Mouse (Mus musculus): Measurements from ENCODE around the gene Spo11.

DNA sequence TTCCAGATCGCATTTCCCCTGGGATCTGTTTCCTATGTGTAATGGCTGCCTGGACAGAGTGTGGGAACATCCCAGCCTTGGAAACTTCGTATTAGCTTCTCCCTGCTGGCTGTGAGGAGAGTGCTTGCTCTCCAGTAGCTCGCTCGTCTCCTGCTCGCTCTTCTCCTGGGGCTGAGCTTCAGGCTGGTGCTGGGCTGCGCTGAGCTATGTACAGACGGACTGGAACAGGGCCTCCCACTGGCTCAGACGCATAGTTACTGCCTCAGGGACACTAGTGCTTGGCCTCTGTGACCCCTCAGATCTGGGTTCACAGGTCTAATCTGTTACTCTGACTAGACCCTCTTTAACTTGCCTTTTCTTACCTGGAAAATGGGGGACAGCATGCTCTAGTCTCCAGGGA lies 46.9 kb downstream of the Spo11 start:
- no peak for TF ChIP-seq CTCF (IDR thresholded peaks at IDR 0.05; ENCODE audit: low read depth)
- no peak for TF ChIP-seq EP300 (IDR thresholded peaks at IDR 0.05; ENCODE audit: low read depth)
